Mouse (Mus musculus) heart, postnatal 0 days (tissue): ENCODE results near the gene Abhd14b. TPM values are rescaled to one million over a fixed set of nuclear protein-coding genes. Genes with fewer than 3 reads are reported as not detected.

Source experiments
- ATAC-seq: fragments of 200-750 bp; cut with Nextera tagmentation; 2 replicates; pipeline ENCODE4 v1.8.0; 2017; ENCODE audit warnings: low read depth, moderate number of reproducible peaks, moderate library complexity; ENCODE audit not compliant: insufficient read depth
- DNase-seq: peaks from one replicate; pipeline ENCODE4 v3.0.0-alpha.2; 2016; ENCODE audit warnings: low spot score
- H3K27ac ChIP-seq: fragments of 300-500 bp; sonication (generic); 2 replicates; pipeline ENCODE4 v1.5.1; 2014; ENCODE audit warnings: low read depth, mild to moderate bottlenecking
- H3K27me3 ChIP-seq: fragments of 300-500 bp; sonication (generic); 2 replicates; pipeline ENCODE4 v1.6.1; 2014; ENCODE audit warnings: low read length, mixed read lengths; ENCODE audit not compliant: control insufficient read depth, insufficient read depth
- H3K36me3 ChIP-seq: fragments of 300-500 bp; sonication (generic); replicated peaks from 2 replicates; pipeline ENCODE4 v1.6.1; 2014; ENCODE audit warnings: low read length, mixed read lengths; ENCODE audit not compliant: control insufficient read depth, insufficient read depth
- H3K4me1 ChIP-seq: fragments of 300-500 bp; sonication (generic); 2 replicates; pipeline ENCODE4 v1.6.1; 2014; ENCODE audit warnings: antibody characterized with exemption; ENCODE audit not compliant: control insufficient read depth, insufficient read depth
- H3K4me2 ChIP-seq: fragments of 300-500 bp; sonication (generic); 2 replicates; pipeline ENCODE4 v1.6.1; 2014; ENCODE audit warnings: low read depth, mild to moderate bottlenecking, low read length, moderate library complexity
- H3K4me3 ChIP-seq: fragments of 300-500 bp; sonication (generic); 2 replicates; pipeline ENCODE4 v1.5.1; 2014; ENCODE audit warnings: low read depth, low read length
- H3K9ac ChIP-seq: fragments of 300-500 bp; sonication (generic); replicated peaks from 2 replicates; pipeline ENCODE4 v1.6.1; 2014; ENCODE audit warnings: low read depth, low read length, mixed read lengths
- H3K9me3 ChIP-seq: fragments of 300-500 bp; sonication (generic); replicated peaks from 2 replicates; pipeline ENCODE4 v1.6.1; 2016; ENCODE audit warnings: low read length; ENCODE audit not compliant: control insufficient read depth
- CTCF ChIP-seq: IDR thresholded peaks from 2 replicates; pipeline ENCODE4 v1.5.1; 2016; ENCODE audit warnings: antibody characterized with exemption, control low read depth, low read depth
- EP300 ChIP-seq: IDR thresholded peaks from 2 replicates; pipeline ENCODE4 v1.6.1; 2016; ENCODE audit warnings: antibody characterized with exemption, low read depth
- WGBS: fragments of 180-500 bp; shearing (Covaris S2); extraction: QIAGEN DNeasy Blood & Tissue Kit; methylation state at CpG from one replicate; pipeline ENCODE4 v1.1.7; 2014; 5-methylcytosine and 5-hydroxymethylcytosine counted together
- polyA plus RNA-seq: library from polyadenylated mRNA; unstranded; fragments of >200 nt; fragmentation: Nextera tagmentation; extraction: Ambion mirVana; gene quantifications from 2 replicates; pipeline ENCODE4 v1.2.1, GENCODE M21; 2015
- total RNA-seq: library from RNA; depleted of rRNA; stranded (reverse); fragments of >200 nt; gene quantifications from 2 replicates; pipeline ENCODE4 v1.2.3, GENCODE M21; 2014; ENCODE audit warnings: low replicate concordance

The Abhd14b gene
- total and polyA plus RNA-seq, 2 experiments from 2014 or later = 5.3 to 46.8 TPM

DNA sequence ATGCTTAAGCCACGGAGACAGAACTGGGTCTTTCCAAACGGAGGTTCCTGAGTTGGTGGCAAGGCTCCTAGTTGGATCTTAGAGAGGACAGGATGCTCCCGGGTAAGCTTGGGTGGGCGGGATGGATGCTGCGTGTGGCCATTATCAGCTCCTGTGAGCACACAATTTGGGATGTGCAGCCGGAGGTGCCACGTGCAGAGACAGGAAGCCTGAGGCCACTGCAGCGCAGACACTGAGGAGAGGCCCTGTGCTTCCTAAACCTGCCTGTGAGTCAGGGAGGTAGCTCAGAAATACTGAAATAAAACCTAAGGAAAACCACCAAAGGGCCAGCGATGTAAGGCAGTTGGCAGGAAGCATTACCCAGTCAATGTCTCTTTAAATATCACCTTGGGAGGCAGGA lies 22.5 kb downstream of the Abhd14b start:
- no peak overlapping the region for H3K9ac ChIP-seq
- H3K36me3 ChIP-seq = no peaks in the 10 kb centered on the region
- no peak overlapping the region for H3K4me2 ChIP-seq
- no peak overlapping the region for H3K4me3 ChIP-seq
- no peak for ATAC-seq
- DNase-seq = no peak
- peaks cover 11% of the 10 kb centered on the region for H3K4me1 ChIP-seq
- peaks cover 6% of the 10 kb centered on the region; the same call in 1 of the 2 replicates for H3K27me3 ChIP-seq
- WGBS = 53% methylated on average over 9 of the region's 9 CpGs
- TF ChIP-seq CTCF (no peak), EP300 (no peak)
- H3K27ac ChIP-seq = no peak overlapping the region
- no peaks in the 10 kb centered on the region for H3K9me3 ChIP-seq

DNA sequence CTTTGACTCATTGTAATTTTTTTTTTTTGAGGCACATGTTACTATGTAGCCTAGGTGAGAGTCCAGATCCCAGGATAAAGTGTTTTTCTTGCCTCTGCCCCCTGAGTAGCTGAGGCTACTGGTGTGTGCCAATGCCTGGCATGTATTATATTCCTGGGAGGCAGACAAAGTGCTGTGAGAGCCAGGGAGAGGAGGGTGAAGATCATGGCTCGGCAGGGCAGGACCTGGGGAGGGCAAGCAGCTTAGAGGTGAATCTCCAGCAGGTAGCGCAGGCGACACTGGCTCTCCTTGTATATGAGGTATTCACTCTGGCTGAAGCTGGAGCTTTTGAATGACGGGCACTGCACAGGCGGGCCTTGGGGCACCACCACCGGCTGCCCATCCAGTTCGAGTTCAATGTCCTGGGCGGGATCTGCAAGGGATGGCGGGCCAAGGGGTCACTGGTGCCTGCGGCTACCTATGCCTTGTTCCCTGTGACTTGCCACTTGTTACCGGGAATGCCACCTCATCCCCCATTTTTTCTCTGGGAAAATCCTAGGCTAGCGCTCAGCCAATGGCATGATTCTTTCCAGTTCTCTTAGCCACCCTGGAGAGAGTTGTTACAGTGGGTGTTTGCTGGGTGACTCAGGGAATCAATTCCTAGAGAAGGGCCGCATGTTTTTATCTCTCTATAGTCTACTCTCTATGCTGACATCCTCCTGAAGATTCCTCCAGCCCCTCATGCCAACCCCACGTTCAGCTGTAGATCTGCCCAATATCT lies 23.9 kb downstream of the Abhd14b start:
- Histone ChIP-seq H3K4me3 (no peak overlapping the region), H3K27ac (no peak overlapping the region), H3K27me3 (no peaks in the 10 kb centered on the region), H3K36me3 (no peaks in the 10 kb centered on the region), H3K9me3 (no peaks in the 10 kb centered on the region), H3K4me2 (peak overlapping the region; percentile 35; the same call in 1 of the 2 replicates), H3K4me1 (peaks cover 15% of the 10 kb centered on the region), H3K9ac (no peak overlapping the region)
- TF ChIP-seq CTCF (no peak), EP300 (no peak)
- ATAC-seq (no peak), DNase-seq (no peak)
- WGBS = 71% methylated on average over 14 of the region's 14 CpGs

DNA sequence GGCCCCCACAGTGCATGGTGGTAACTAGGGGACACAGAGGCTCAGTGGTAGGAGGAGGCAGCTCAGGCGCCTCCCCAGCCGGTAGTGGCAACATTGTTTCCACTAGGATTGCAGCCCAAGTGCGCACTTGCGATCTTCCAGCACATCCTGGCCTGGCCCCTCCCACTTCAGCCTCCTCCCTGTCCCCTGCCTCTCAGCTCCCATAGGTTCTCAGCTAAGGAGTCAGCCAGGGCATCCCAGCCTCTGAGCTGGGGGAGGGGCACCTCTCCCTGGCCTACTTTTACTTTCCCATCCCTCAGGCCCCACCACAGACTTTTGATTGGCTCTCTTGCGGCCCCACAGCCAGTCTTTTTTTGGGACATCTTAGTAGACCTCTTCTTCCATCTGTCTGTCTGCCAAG lies 24.6 kb downstream of the Abhd14b start:
- Histone ChIP-seq H3K27me3 (no peaks in the 10 kb centered on the region), H3K4me3 (no peak overlapping the region), H3K4me1 (peaks cover 20% of the 10 kb centered on the region), H3K27ac (peak overlapping the region; percentile 32; the same call in 1 of the 2 replicates), H3K9ac (no peak overlapping the region), H3K9me3 (no peaks in the 10 kb centered on the region), H3K36me3 (no peaks in the 10 kb centered on the region), H3K4me2 (peak overlapping the region; percentile 35; the same call in 1 of the 2 replicates)
- 17% methylated on average over 5 of the region's 5 CpGs for WGBS
- TF ChIP-seq EP300 = no peak
- ATAC-seq (peak; percentile 23), DNase-seq (peak; percentile 73)

GRCm38 (mm10) chr9:106472321-106472720 lies 25.1 kb downstream of the Abhd14b start:
- Histone ChIP-seq H3K9ac (no peak overlapping the region), H3K4me1 (peaks cover 21% of the 10 kb centered on the region), H3K4me2 (no peak overlapping the region), H3K27me3 (no peaks in the 10 kb centered on the region), H3K36me3 (no peaks in the 10 kb centered on the region), H3K9me3 (no peaks in the 10 kb centered on the region), H3K4me3 (no peak overlapping the region), H3K27ac (peak overlapping the region; percentile 32)
- 45% methylated on average over 4 of the region's 4 CpGs for WGBS
- TF ChIP-seq EP300 (no peak), CTCF (no peak)
- no peak for ATAC-seq
- no peak for DNase-seq

- peaks cover 30% of the 10 kb centered on the region for H3K4me1 ChIP-seq
- ATAC-seq = no peak
- no peak for DNase-seq
Observed at GRCm38 (mm10) chr9:106473081-106473752, 26.0 kb downstream of the Abhd14b start.

More at GRCm38 (mm10) chr9:106473081-106473752, 26.0 kb downstream of the Abhd14b start:
- H3K27ac ChIP-seq = peak overlapping the region; percentile 32; the same call in 1 of the 2 replicates
- H3K4me3 ChIP-seq = no peak overlapping the region
- no peaks in the 10 kb centered on the region for H3K27me3 ChIP-seq
- no peak overlapping the region for H3K4me2 ChIP-seq
- no peaks in the 10 kb centered on the region for H3K36me3 ChIP-seq
- TF ChIP-seq CTCF = no peak
- TF ChIP-seq EP300 = no peak
- no peaks in the 10 kb centered on the region for H3K9me3 ChIP-seq
- WGBS = 96% methylated on average over 16 of the region's 16 CpGs
- no peak overlapping the region for H3K9ac ChIP-seq
